Mouse (Mus musculus) hindbrain, postnatal 0 days (tissue): ENCODE data around the gene Fyco1. TPM values are rescaled to one million over a fixed set of nuclear protein-coding genes. Genes with fewer than 3 reads are reported as not detected.

Source experiments
- ATAC-seq: fragments of 200-750 bp; cut with Nextera tagmentation; 2 replicates; pipeline ENCODE4 v1.8.0; 2017; ENCODE audit warnings: mild to moderate bottlenecking, moderate TSS enrichment, moderate library complexity
- DNase-seq: peaks from one replicate; pipeline ENCODE4 v3.0.0-alpha.2; 2015; ENCODE audit warnings: low spot score
- H3K27ac ChIP-seq: fragments of 300-500 bp; sonication (generic); 2 replicates; pipeline ENCODE4 v1.5.1; 2014; ENCODE audit warnings: mild to moderate bottlenecking
- H3K27me3 ChIP-seq: fragments of 300-500 bp; sonication (generic); 2 replicates; pipeline ENCODE4 v1.6.1; 2014; ENCODE audit warnings: low read length, mixed read lengths; ENCODE audit not compliant: insufficient read depth
- H3K36me3 ChIP-seq: fragments of 300-500 bp; sonication (generic); 2 replicates; pipeline ENCODE4 v1.6.1; 2014; ENCODE audit warnings: low read length, mixed read lengths; ENCODE audit not compliant: insufficient read depth
- H3K4me1 ChIP-seq: fragments of 300-500 bp; sonication (generic); 2 replicates; pipeline ENCODE4 v1.6.1; 2014; ENCODE audit warnings: antibody characterized with exemption, low read length, mixed read lengths; ENCODE audit not compliant: insufficient read depth
- H3K4me2 ChIP-seq: fragments of 300-500 bp; sonication (generic); 2 replicates; pipeline ENCODE4 v1.6.1; 2014; ENCODE audit warnings: low read depth, mild to moderate bottlenecking, low read length, moderate library complexity, mixed read lengths
- H3K4me3 ChIP-seq: fragments of 300-500 bp; sonication (generic); 2 replicates; pipeline ENCODE4 v1.5.1; 2014; ENCODE audit warnings: low read length
- H3K9ac ChIP-seq: fragments of 300-500 bp; sonication (generic); replicated peaks from 2 replicates; pipeline ENCODE4 v1.6.1; 2014; ENCODE audit warnings: mild to moderate bottlenecking, low read length, moderate library complexity, mixed read lengths
- H3K9me3 ChIP-seq: fragments of 300-500 bp; sonication (generic); 2 replicates; pipeline ENCODE4 v1.6.1; 2016; ENCODE audit warnings: low read length, mixed read lengths
- CTCF ChIP-seq: IDR thresholded peaks from 2 replicates; pipeline ENCODE4 v1.5.1; 2016; ENCODE audit warnings: antibody characterized with exemption, control low read depth, low read depth
- WGBS: fragments of 180-500 bp; shearing (Covaris S2); extraction: QIAGEN DNeasy Blood & Tissue Kit; methylation state at CpG from one replicate; pipeline ENCODE4 v1.1.7; 2014; 5-methylcytosine and 5-hydroxymethylcytosine counted together
- polyA plus RNA-seq: library from polyadenylated mRNA; unstranded; fragments of >200 nt; fragmentation: Nextera tagmentation; extraction: Ambion mirVana; gene quantifications from 2 replicates; pipeline ENCODE4 v1.2.1, GENCODE M21; 2015
- total RNA-seq: library from RNA; depleted of rRNA; stranded (reverse); fragments of >200 nt; gene quantifications from 2 replicates; pipeline ENCODE4 v1.2.3, GENCODE M21; 2014; rRNA removed

Fyco1 gene
- total RNA-seq (10.1 and 11.9 TPM in 2 replicates), polyA plus RNA-seq (8.2 and 8.6 TPM in 2 replicates)

- WGBS, result under 1% methylated on average over 47 of the region's 47 CpGs
- H3K4me3 ChIP-seq, result peak within 1 kb of the TSS; percentile 85
- ATAC-seq, result peak; percentile 98
Measured at GRCm38 (mm10) chr9:123851713-123852448, at the start of gene Fyco1. Gene Fyco1 (minus strand): TSS chr9:123851899.

DNA sequence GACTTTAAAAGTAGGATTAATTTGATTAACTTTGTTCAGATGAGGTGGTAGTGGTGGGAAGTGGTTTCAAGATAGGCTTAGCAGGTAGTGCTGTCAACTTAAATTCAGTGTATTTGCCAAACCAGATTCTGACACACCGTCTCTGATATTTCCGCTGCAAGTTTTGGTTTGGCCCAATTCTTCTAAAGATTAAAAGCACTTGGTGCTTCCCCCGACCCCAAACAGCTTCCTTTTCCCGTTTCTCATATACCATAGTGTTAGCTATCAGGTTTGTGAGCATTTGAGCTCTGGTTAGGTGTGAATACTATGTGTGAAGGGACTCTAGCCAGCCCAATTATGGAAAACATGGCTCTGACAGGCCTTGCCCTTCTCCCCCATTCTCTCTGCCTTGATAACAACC, 20.4 kb upstream of the Fyco1 start:
- H3K9me3 ChIP-seq, result no peaks in the 10 kb centered on the region
- H3K4me2 ChIP-seq, result no peak overlapping the region
- 72% methylated on average over 4 of the region's 4 CpGs for WGBS
- no peak for TF ChIP-seq CTCF
- no peak for DNase-seq
- no peak overlapping the region for H3K27ac ChIP-seq
- H3K4me3 ChIP-seq, result no peak overlapping the region
- H3K9ac ChIP-seq, result no peak overlapping the region
- no peaks in the 10 kb centered on the region for H3K36me3 ChIP-seq
- no peaks in the 10 kb centered on the region for H3K4me1 ChIP-seq
- no peaks in the 10 kb centered on the region for H3K27me3 ChIP-seq
- ATAC-seq, result no peak

More at GRCm38 (mm10) chr9:123851713-123852448, at the start of gene Fyco1:
- Histone ChIP-seq H3K27me3 (no peaks in the 10 kb centered on the region), H3K27ac (peak within 1 kb of the TSS; percentile 91), H3K9ac (peak within 1 kb of the TSS; percentile 64), H3K4me1 (peaks cover 4% of the 10 kb centered on the region), H3K9me3 (no peaks in the 10 kb centered on the region), H3K4me2 (peak within 1 kb of the TSS; percentile 84), H3K36me3 (no peaks in the 10 kb centered on the region)
- DNase-seq, result peak; percentile 99
- no peak for TF ChIP-seq CTCF

GRCm38 (mm10) chr9:123869167-123869784, 17.6 kb upstream of the Fyco1 start:
- Histone ChIP-seq H3K4me3 (no peak overlapping the region), H3K9ac (no peak overlapping the region), H3K36me3 (no peaks in the 10 kb centered on the region), H3K4me1 (no peaks in the 10 kb centered on the region), H3K27me3 (no peaks in the 10 kb centered on the region), H3K9me3 (no peaks in the 10 kb centered on the region), H3K27ac (no peak overlapping the region), H3K4me2 (no peak overlapping the region)
- DNase-seq (no peak), ATAC-seq (no peak)
- 59% methylated on average over 4 of the region's 6 CpGs for WGBS
- TF ChIP-seq CTCF, result no peak

DNA sequence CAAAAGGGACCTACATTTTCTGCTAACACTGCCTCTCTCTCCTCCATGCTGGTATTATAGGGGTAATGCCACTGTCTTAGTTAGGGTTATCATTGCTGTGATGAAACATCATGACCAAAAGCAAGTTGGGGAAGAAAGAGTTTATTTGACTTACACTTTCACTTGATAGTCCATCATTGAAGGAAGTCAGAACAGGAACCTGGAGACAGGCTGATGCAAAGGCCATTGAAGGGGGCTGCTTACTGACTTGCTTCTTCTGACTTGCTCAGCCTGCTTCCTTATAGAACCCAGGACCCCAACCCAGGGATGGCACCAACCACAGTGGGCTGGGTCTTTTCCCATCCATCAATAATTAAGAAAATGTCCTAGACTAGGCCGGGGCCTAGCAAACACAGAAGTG, 11.9 kb upstream of the Fyco1 start:
- no peaks in the 10 kb centered on the region for H3K4me1 ChIP-seq
- no peak overlapping the region for H3K9ac ChIP-seq
- no peak for TF ChIP-seq CTCF
- no peaks in the 10 kb centered on the region for H3K36me3 ChIP-seq
- no peaks in the 10 kb centered on the region for H3K27me3 ChIP-seq
- 100% methylated on average over 1 of the region's 1 CpGs for WGBS
- DNase-seq (no peak), ATAC-seq (no peak)
- no peak overlapping the region for H3K4me2 ChIP-seq
- no peaks in the 10 kb centered on the region for H3K9me3 ChIP-seq
- H3K27ac ChIP-seq, result no peak overlapping the region
- H3K4me3 ChIP-seq, result no peak overlapping the region

DNA sequence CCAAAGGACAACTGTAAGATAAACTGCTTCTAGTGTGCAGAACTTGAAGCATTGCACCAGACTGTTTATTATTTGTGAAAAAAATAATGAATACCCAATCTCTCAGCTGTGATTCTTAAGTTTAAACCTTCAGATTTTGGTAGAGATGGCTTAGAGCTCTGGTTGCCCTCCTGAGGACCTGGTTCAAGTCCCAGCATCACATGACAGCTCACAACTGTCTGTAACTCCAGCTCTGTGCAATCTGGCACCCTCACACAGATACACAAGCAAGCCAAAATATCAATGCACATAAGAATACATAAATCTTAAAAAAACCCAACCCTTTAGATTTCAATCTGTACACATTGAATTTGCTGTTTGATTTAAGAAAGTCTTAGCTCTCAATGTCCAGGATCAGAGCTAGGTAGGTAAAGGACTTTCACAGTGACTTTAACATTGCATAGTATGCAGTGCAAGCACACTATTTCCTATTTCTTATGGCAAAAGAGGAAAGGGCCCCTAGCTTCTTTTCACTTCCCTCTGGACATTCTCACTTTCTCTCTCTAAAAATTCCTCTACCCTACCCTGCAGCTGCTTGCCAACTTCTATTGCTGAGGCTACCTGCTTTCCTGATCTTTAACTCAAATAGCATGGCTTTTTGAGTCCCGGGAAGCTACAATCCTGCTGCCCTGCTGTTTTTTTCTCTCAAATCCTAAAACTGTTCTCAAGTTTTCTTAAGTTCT, 11.4 kb upstream of the Fyco1 start:
- no peaks in the 10 kb centered on the region for H3K4me1 ChIP-seq
- H3K4me2 ChIP-seq, result no peak overlapping the region
- WGBS, result 86% methylated on average over 1 of the region's 1 CpGs
- no peaks in the 10 kb centered on the region for H3K27me3 ChIP-seq
- ATAC-seq, result no peak
- H3K9ac ChIP-seq, result no peak overlapping the region
- no peak overlapping the region for H3K27ac ChIP-seq
- TF ChIP-seq CTCF, result no peak
- H3K4me3 ChIP-seq, result no peak overlapping the region
- no peaks in the 10 kb centered on the region for H3K9me3 ChIP-seq
- no peaks in the 10 kb centered on the region for H3K36me3 ChIP-seq
- no peak for DNase-seq

DNA sequence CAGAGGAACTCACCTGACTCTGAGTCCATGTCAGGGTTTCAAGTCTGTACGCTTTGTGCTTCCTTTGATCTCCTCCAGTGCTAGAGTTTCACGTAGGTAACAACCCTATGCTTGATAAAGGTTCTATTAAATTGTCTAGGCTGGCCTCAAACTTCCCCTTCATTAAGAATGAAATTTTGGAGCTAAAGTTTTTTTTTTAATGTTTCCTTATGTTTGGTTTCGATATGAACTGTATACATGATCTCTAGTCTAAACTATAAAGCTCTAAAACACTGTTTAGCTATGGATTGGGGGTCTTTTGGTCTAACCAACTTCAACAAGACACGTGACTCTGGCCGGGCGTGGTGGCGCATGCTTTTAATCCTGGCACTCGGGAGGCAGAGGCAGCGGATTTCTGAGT, 10.2 kb upstream of the Fyco1 start, which contains the start of gene Xcr1:
Gene Xcr1, minus strand, starts transcription at position 101 of the 400 bp plus-strand sequence.
- no peak for ATAC-seq
- DNase-seq, result no peak
- H3K9me3 ChIP-seq, result no peaks in the 10 kb centered on the region
- no peaks in the 10 kb centered on the region for H3K36me3 ChIP-seq
- no peak within 1 kb of the TSS for H3K9ac ChIP-seq
- H3K27ac ChIP-seq, result no peak within 1 kb of the TSS
- no peak within 1 kb of the TSS for H3K4me2 ChIP-seq
- H3K4me3 ChIP-seq, result no peak within 1 kb of the TSS
- TF ChIP-seq CTCF, result no peak
- no peaks in the 10 kb centered on the region for H3K27me3 ChIP-seq
- 90% methylated on average over 9 of the region's 9 CpGs for WGBS
- H3K4me1 ChIP-seq, result no peaks in the 10 kb centered on the region
